Mouse (Mus musculus) stomach, embryonic 15.5 days (tissue): ENCODE measurements at regions not wholly inside any gene's neighbourhood (a gene's known extent, or its start where the extent isn't known, plus 50 kb on each side); places are given as distances from the start of the nearest gene placed in this dataset.
A peak's percentile ranks its signal among the peaks of the same experiment; 100 is the strongest.

Source experiments
- ATAC-seq: fragments of 200-750 bp; cut with Nextera tagmentation; 2 replicates; pipeline ENCODE4 v1.8.0; 2017; ENCODE audit warnings: low read depth, moderate number of reproducible peaks, moderate TSS enrichment; ENCODE audit not compliant: insufficient read depth, low FRiP score
- H3K27ac ChIP-seq: fragments of 300-500 bp; sonication (generic); 2 replicates; pipeline ENCODE4 v1.5.1; 2015; ENCODE audit warnings: mild to moderate bottlenecking, inconsistent platforms
- H3K27me3 ChIP-seq: fragments of 300-500 bp; sonication (generic); replicated peaks from 2 replicates; pipeline ENCODE4 v1.6.1; 2015; ENCODE audit warnings: inconsistent platforms
- H3K36me3 ChIP-seq: fragments of 300-500 bp; sonication (generic); 2 replicates; pipeline ENCODE4 v1.6.1; 2015; ENCODE audit warnings: inconsistent platforms
- H3K4me1 ChIP-seq: fragments of 300-500 bp; sonication (generic); 2 replicates; pipeline ENCODE4 v1.6.1; 2015; ENCODE audit warnings: inconsistent platforms
- H3K4me2 ChIP-seq: fragments of 300-500 bp; sonication (generic); 2 replicates; pipeline ENCODE4 v1.6.1; 2015; ENCODE audit warnings: mild to moderate bottlenecking, inconsistent platforms
- H3K4me3 ChIP-seq: fragments of 300-500 bp; sonication (generic); replicated peaks from 2 replicates; pipeline ENCODE4 v1.5.1; 2015; ENCODE audit warnings: inconsistent platforms
- H3K9ac ChIP-seq: fragments of 300-500 bp; sonication (generic); 2 replicates; pipeline ENCODE4 v1.6.1; 2015; ENCODE audit warnings: inconsistent platforms
- H3K9me3 ChIP-seq: fragments of 300-500 bp; sonication (generic); 2 replicates; pipeline ENCODE4 v1.6.1; 2016; ENCODE audit warnings: inconsistent platforms
- WGBS: fragments of 180-500 bp; shearing (Covaris S2); methylation state at CpG from one replicate; pipeline ENCODE4 v1.1.7; 2015; 5-methylcytosine and 5-hydroxymethylcytosine counted together

- Histone ChIP-seq H3K27me3 (no peaks in the 10 kb centered on the region), H3K4me1 (peaks cover 27% of the 10 kb centered on the region), H3K9ac (no peak overlapping the region), H3K9me3 (no peaks in the 10 kb centered on the region), H3K4me3 (no peak overlapping the region), H3K4me2 (no peak overlapping the region), H3K27ac (no peak overlapping the region), H3K36me3 (no peaks in the 10 kb centered on the region)
- WGBS = 69% methylated on average over 3 of the region's 3 CpGs
- no peak for ATAC-seq
These were observed 147.2 kb upstream of the Irf2bp2 start for GRCm38 (mm10) chr8:126741031-126741430.

DNA sequence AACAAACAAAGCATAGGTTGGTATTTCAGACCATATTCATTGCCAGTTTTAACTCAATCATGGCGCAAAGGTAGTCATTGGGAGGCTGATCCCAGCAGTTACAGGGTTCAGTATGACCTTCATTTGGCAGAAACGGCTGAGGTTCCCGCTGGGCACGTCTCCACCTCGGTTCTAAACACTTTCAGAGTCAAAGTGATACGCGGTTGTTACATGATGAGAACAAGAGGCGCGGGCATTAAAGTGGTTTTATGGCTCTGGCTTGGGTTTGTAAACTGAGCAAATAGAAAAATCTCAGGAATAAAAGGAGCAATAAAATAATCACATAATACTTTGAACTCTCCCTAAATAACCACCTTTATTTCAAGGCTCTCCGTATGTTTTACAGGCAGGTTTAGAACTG, 146.0 kb upstream of the Irf2bp2 start:
- no peaks in the 10 kb centered on the region for H3K27me3 ChIP-seq
- no peaks in the 10 kb centered on the region for H3K9me3 ChIP-seq
- no peak overlapping the region for H3K9ac ChIP-seq
- no peaks in the 10 kb centered on the region for H3K36me3 ChIP-seq
- H3K4me1 ChIP-seq = peaks cover 32% of the 10 kb centered on the region
- no peak overlapping the region for H3K4me3 ChIP-seq
- no peak overlapping the region for H3K4me2 ChIP-seq
- ATAC-seq = no peak
- 80% methylated on average over 10 of the region's 10 CpGs for WGBS
- H3K27ac ChIP-seq = 0 out of 2 replicates have a peak overlapping the region, but pooled peaks have one; percentile 6

DNA sequence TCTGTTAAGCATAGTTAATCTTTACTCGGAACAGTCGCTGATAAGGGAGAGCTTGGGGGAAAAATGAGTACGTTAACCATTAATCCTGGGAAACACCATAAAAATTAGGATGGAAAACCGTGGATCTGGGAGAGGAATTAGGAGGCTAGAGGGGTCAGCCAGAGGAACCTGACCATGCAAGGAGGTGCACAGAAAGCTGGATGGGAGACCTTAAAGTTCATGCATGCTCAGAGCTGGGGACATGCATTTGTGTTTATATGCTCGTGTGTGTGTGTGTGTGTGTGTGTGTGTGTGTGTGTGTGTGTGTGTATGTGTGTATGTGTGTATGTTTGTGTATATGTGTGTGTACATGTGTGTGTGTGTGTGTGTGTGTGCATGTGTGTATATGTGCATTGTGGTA, 143.2 kb upstream of the Irf2bp2 start:
- WGBS = 28% methylated on average over 5 of the region's 5 CpGs

GRCm38 (mm10) chr8:126736441-126736962, 142.7 kb upstream of the Irf2bp2 start:
- no peaks in the 10 kb centered on the region for H3K9me3 ChIP-seq
- ATAC-seq = peak; percentile 67
- H3K4me1 ChIP-seq = peaks cover 54% of the 10 kb centered on the region
- H3K4me3 ChIP-seq = no peak overlapping the region
- no peaks in the 10 kb centered on the region for H3K36me3 ChIP-seq
- H3K9ac ChIP-seq = 0 out of 2 replicates have a peak overlapping the region, but pooled peaks have one; percentile 13
- no peaks in the 10 kb centered on the region for H3K27me3 ChIP-seq
- 21% methylated on average over 10 of the region's 10 CpGs for WGBS
- H3K27ac ChIP-seq = peak overlapping the region; percentile 98
- H3K4me2 ChIP-seq = peak overlapping the region; percentile 37

More for the DNA sequence above, 143.2 kb upstream of the Irf2bp2 start:
- Histone ChIP-seq H3K36me3 (no peaks in the 10 kb centered on the region), H3K4me2 (peak overlapping the region; percentile 37), H3K4me3 (no peak overlapping the region), H3K9ac (no peak overlapping the region), H3K4me1 (peaks cover 54% of the 10 kb centered on the region), H3K27ac (peak overlapping the region; percentile 98), H3K9me3 (no peaks in the 10 kb centered on the region), H3K27me3 (no peaks in the 10 kb centered on the region)
- no peak for ATAC-seq

DNA sequence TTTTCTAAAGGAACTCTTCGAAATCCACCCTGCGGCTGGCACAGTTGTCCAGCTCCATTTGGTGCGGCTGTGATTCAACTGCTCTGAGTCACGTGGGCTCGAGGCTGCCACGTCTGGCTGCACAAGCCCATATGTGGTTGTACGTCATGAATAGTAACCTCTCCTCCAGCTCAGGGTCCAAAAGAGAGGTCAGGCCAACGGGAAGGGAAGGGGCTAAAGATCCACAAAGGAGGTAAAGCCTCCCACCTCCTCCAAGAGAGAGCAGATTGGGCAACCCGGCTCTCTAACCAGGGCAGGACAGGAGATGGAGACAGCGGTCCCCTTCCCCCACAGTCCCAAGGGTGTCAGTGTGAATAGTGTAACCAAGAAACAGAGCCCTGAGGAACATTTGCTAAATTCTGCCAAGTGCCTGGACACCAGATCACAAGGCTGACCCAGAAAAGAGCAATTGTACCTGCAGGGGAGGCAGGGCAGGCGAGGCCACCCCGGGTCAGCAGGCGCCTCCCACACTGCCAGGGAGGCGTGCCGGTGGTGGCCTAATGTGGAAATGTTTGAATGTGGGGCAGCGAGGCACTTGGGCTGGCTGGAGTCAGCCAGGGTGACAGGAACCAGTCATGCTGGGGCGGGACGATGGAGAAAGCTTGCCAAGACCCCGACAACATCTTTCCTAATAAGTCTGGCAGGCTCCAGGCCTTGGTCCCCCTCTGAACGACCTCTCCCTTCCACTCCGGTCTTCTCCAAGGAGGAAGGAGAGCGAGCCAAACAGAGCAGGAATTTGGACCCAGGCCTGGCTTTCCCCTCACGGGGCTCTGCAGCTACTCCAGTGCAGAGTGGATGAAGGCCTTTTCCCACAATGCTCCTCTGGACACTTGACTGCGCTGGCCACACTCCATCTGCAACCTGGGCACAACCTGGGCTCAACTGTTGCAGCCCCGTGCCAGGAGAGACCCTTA, 142.0 kb upstream of the Irf2bp2 start:
- Histone ChIP-seq H3K27ac (peak overlapping the region; percentile 98), H3K9me3 (no peaks in the 10 kb centered on the region), H3K36me3 (no peaks in the 10 kb centered on the region), H3K4me3 (no peak overlapping the region), H3K4me2 (peak overlapping the region; percentile 37), H3K9ac (0 out of 2 replicates have a peak overlapping the region, but pooled peaks have one; percentile 13), H3K27me3 (no peaks in the 10 kb centered on the region), H3K4me1 (peaks cover 54% of the 10 kb centered on the region)
- 20% methylated on average over 25 of the region's 25 CpGs for WGBS
- ATAC-seq = peak; percentile 70

- Histone ChIP-seq H3K4me3 (no peak overlapping the region), H3K27ac (peak overlapping the region; percentile 98), H3K36me3 (no peaks in the 10 kb centered on the region), H3K27me3 (no peaks in the 10 kb centered on the region), H3K4me2 (peak overlapping the region; percentile 37; the same call in 1 of the 2 replicates), H3K9me3 (no peaks in the 10 kb centered on the region), H3K9ac (no peak overlapping the region), H3K4me1 (peaks cover 58% of the 10 kb centered on the region)
- 42% methylated on average over 7 of the region's 7 CpGs for WGBS
- ATAC-seq = peak; percentile 8; the same call in 1 of the 2 replicates
These were observed 141.1 kb upstream of the Irf2bp2 start for GRCm38 (mm10) chr8:126734743-126735487.

GRCm38 (mm10) chr8:126733779-126734178, 140.0 kb upstream of the Irf2bp2 start:
- peak overlapping the region; percentile 16 for H3K27ac ChIP-seq
- no peak overlapping the region for H3K4me2 ChIP-seq
- H3K9me3 ChIP-seq = no peaks in the 10 kb centered on the region
- H3K4me1 ChIP-seq = peaks cover 58% of the 10 kb centered on the region
- H3K9ac ChIP-seq = no peak overlapping the region
- no peak for ATAC-seq
- no peaks in the 10 kb centered on the region for H3K36me3 ChIP-seq
- no peaks in the 10 kb centered on the region for H3K27me3 ChIP-seq
- 60% methylated on average over 6 of the region's 6 CpGs for WGBS
- no peak overlapping the region for H3K4me3 ChIP-seq

DNA sequence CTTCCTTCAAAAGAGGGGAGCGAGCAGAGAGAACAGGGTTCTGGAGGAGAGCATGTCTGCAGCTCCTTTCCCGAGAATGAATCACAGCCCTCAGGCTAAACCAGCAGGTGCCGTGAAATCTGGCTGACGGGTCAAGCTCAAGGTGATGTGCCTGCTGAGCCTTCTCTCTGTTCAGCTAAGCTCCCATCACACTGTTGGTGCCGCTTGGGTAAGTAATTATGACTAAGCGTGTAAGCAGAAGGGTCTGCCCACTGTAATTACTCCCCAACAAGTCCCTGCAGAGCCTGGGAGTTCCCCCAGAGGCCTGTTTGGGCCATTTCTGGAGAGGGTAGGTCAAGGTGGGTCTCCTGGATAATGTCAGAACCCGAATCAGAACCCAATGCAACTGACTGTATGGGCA, 139.5 kb upstream of the Irf2bp2 start:
- H3K4me3 ChIP-seq = no peak overlapping the region
- no peaks in the 10 kb centered on the region for H3K36me3 ChIP-seq
- peaks cover 58% of the 10 kb centered on the region for H3K4me1 ChIP-seq
- no peaks in the 10 kb centered on the region for H3K27me3 ChIP-seq
- H3K4me2 ChIP-seq = no peak overlapping the region
- no peak overlapping the region for H3K9ac ChIP-seq
- no peak for ATAC-seq
- no peaks in the 10 kb centered on the region for H3K9me3 ChIP-seq
- 71% methylated on average over 7 of the region's 7 CpGs for WGBS
- H3K27ac ChIP-seq = peak overlapping the region; percentile 16

GRCm38 (mm10) chr8:126730017-126730631, 136.3 kb upstream of the Irf2bp2 start:
- Histone ChIP-seq H3K36me3 (no peaks in the 10 kb centered on the region), H3K4me2 (no peak overlapping the region), H3K9me3 (no peaks in the 10 kb centered on the region), H3K4me3 (no peak overlapping the region), H3K9ac (no peak overlapping the region), H3K4me1 (peaks cover 30% of the 10 kb centered on the region), H3K27me3 (no peaks in the 10 kb centered on the region), H3K27ac (no peak overlapping the region)
- ATAC-seq = no peak
- 92% methylated on average over 3 of the region's 3 CpGs for WGBS

DNA sequence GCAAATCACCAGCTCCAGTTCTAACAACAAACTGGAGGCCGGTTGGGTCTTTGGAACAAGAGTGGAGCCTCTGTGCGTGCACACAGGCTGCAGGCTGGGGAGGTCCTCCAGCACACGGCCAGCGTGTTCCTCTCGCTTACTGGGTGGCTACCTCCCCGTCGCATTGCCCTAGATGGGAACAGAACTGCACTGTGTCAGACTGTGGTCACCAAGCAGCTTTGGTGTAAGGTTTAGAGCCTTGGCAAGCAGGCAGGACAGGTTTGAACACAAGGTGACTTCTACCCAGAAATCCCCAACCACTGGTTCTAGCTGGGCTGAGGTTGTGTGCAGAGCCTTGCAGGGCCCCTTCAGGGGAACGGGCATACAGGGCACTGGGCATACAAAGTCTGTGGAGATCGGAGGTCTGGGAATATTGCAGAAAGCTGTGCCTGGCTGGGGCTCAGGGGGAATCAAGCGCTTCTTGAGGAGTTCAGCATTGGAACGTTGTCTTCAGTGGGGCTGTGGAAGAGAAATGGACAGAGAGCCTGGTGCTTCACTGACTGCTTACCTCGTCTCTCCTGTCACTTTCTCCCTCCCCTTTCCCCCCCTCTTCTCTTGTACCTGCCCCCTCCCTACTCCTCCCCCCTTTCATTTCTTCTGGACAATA, 135.3 kb upstream of the Irf2bp2 start:
- Histone ChIP-seq H3K4me2 (no peak overlapping the region), H3K4me1 (peaks cover 20% of the 10 kb centered on the region), H3K9me3 (no peaks in the 10 kb centered on the region), H3K27ac (0 out of 2 replicates have a peak overlapping the region, but pooled peaks have one; percentile 31), H3K9ac (no peak overlapping the region), H3K27me3 (no peaks in the 10 kb centered on the region), H3K36me3 (no peaks in the 10 kb centered on the region), H3K4me3 (no peak overlapping the region)
- peak; percentile 27; the same call in 1 of the 2 replicates for ATAC-seq
- WGBS = 61% methylated on average over 12 of the region's 12 CpGs

DNA sequence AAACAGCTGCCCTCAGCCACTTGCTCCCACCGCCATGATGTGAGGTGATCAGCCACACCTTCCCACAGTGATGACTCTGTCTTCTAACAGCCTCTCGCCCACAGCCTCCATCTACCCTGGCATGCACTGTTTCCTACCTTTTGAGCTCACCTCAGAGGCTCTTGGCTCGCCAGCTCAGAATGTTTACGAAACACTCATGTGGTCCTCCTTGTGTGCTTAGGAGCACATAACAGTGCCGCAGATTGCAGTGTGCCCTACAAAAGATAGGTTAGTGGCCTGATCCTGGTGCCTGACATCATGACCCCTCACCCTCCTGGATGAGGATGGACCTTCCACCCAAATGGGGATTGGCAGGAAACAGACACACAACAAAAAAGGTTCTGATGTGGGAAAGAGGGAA, 134.3 kb upstream of the Irf2bp2 start:
- no peak overlapping the region for H3K27ac ChIP-seq

More for the DNA sequence above, 134.3 kb upstream of the Irf2bp2 start:
- no peak for ATAC-seq
- Histone ChIP-seq H3K4me3 (no peak overlapping the region), H3K9me3 (no peaks in the 10 kb centered on the region), H3K9ac (no peak overlapping the region), H3K4me2 (no peak overlapping the region), H3K27me3 (no peaks in the 10 kb centered on the region), H3K36me3 (no peaks in the 10 kb centered on the region), H3K4me1 (peaks cover 11% of the 10 kb centered on the region; the same call in 1 of the 2 replicates)
- WGBS = 81% methylated on average over 5 of the region's 5 CpGs
